Comparison of ENCODE assay signal across 7 mouse cellular contexts in the genomic region with DNA sequence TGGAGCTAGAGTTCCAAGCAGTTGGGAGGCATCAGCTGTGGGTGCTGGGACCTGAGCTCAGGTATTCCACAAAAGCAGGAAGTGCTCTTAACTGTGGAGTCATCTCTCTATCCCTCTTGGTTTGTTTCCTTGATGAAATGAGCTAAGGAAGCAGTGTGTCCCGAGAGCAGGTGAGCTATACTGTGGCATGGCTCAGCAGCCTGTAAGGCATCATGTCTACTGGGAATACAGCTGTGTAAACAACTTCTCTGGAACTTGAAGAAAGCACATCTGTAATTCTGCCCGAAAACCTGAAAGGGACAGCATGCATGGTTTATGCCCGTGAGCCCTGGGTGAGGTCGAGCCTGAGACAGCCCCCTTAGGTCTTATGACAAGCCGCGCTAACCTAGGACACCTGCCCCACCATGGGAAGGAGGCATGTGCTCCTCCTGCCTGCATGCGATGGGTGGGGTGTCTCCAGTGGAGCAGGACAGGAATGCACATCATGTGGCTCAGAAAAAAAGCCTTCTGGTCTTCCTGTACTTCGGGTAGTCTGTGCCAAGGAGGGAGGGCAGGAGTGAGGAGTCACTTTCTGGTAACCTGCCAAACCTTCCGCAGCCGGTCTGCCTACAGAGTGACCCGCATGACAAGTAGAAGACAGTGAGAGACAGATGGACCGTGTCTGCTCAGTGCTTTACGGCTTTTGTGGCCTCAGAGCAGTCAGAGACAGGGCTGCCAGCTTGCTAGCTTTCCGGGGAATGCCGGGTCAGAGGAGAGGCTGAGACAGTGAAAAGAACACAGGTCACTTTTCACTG. TPM values are rescaled to one million over a fixed set of nuclear protein-coding genes. Genes with fewer than 3 reads are reported as not detected.
DNase-seq lines count a peak whose midpoint lies in the region; ATAC-seq and TF ChIP-seq lines count a peak whose summit lies in the region.

No protein-coding gene starts in this region.

- H3K4me2 ChIP-seq in hindbrain, embryonic 13.5 days = peak overlapping the region; percentile 29
- peak overlapping the region; percentile 23; the same call in 1 of the 2 replicates for H3K4me2 ChIP-seq in midbrain, embryonic 16.5 days (ENCODE audit: low read length)

- no peak overlapping the region for H3K4me3 ChIP-seq in hindbrain, embryonic 13.5 days
- H3K4me3 ChIP-seq in midbrain, embryonic 16.5 days (ENCODE audit: low read depth, low read length) = no peak overlapping the region
- H3K4me3 ChIP-seq in thymus, adult 2 months (ENCODE audit: control insufficient read depth, insufficient read depth, low read length) = no peak overlapping the region

- peak overlapping the region; percentile 91 for H3K27ac ChIP-seq in hindbrain, embryonic 13.5 days
- peak overlapping the region; percentile 65 for H3K27ac ChIP-seq in midbrain, embryonic 16.5 days (ENCODE audit: low read length)
- no peak overlapping the region for H3K27ac ChIP-seq in thymus, adult 2 months (ENCODE audit: control insufficient read depth, insufficient read depth, low read length)

- H3K36me3 ChIP-seq in hindbrain, embryonic 13.5 days = peaks cover 12% of the 10 kb centered on the region
- no peaks in the 10 kb centered on the region for H3K36me3 ChIP-seq in midbrain, embryonic 16.5 days (ENCODE audit: control insufficient read depth, insufficient read depth, low read length)
- no peaks in the 10 kb centered on the region for H3K36me3 ChIP-seq in thymus, adult 2 months (ENCODE audit: control insufficient read depth, insufficient read depth, low read length)

- no peaks in the 10 kb centered on the region for H3K9me3 ChIP-seq in hindbrain, embryonic 13.5 days
- H3K9me3 ChIP-seq in midbrain, embryonic 16.5 days (replicated peaks; ENCODE audit: control insufficient read depth, low read length, poor library complexity, severe bottlenecking) = no peaks in the 10 kb centered on the region

- no peaks in the 10 kb centered on the region for H3K27me3 ChIP-seq in hindbrain, embryonic 13.5 days
- no peaks in the 10 kb centered on the region for H3K27me3 ChIP-seq in midbrain, embryonic 16.5 days (ENCODE audit: control insufficient read depth, insufficient read depth, low read depth, low read length)
- H3K27me3 ChIP-seq in thymus, adult 2 months (ENCODE audit: control insufficient read depth, insufficient read depth, low read length) = no peaks in the 10 kb centered on the region

- peak; percentile 88 for ATAC-seq in hindbrain, embryonic 13.5 days (ENCODE audit: low FRiP score)
- ATAC-seq in midbrain, embryonic 16.5 days = peak; percentile 82

- peak overlapping the region; percentile 56 for H3K9ac ChIP-seq in hindbrain, embryonic 13.5 days
- no peak overlapping the region for H3K9ac ChIP-seq in midbrain, embryonic 16.5 days (ENCODE audit: low read depth, low read length)

- peaks cover 77% of the 10 kb centered on the region for H3K4me1 ChIP-seq in hindbrain, embryonic 13.5 days (replicated peaks)
- H3K4me1 ChIP-seq in midbrain, embryonic 16.5 days (ENCODE audit: control insufficient read depth, insufficient read depth, low read length) = peaks cover 40% of the 10 kb centered on the region
- H3K4me1 ChIP-seq in thymus, adult 2 months (replicated peaks; ENCODE audit: control insufficient read depth, insufficient read depth, low read length) = peaks cover 10% of the 10 kb centered on the region

- no peak for TF ChIP-seq POLR2A in thymus, adult 2 months (IDR thresholded peaks at IDR 0.05; ENCODE audit: control insufficient read depth, extremely low read depth, insufficient read depth, low read length, poor library complexity)

- TF ChIP-seq CTCF in thymus, adult 2 months (IDR thresholded peaks at IDR 0.05; ENCODE audit: borderline replicate concordance, control insufficient read depth, extremely low read depth, insufficient read depth, low read length, poor library complexity) = no peak

- 15% methylated on average over 15 of the region's 15 CpGs for WGBS in hindbrain, embryonic 13.5 days
- WGBS in midbrain, embryonic 16.5 days = 25% methylated on average over 15 of the region's 15 CpGs
- 86% methylated on average over 15 of the region's 15 CpGs for WGBS in thymus, adult 2 months

- peak; percentile 91 for DNase-seq in adrenal gland, adult 2 months
- peak; percentile 97 for DNase-seq in cerebellum, adult 9-10 months
- DNase-seq in gastrocnemius, adult 18-20 months (ENCODE audit: low spot score) = peak; percentile 65
- DNase-seq in left cerebral cortex, adult 11 months (ENCODE audit: low spot score) = peak; percentile 71
- no peak for DNase-seq in thymus, adult 2 months

RNA-seq across cellular contexts. Expression of gene Afap1, which starts 14.7 kb away (rescaled TPM):
- 10 to 100 TPM; 21.0 to 21.9 TPM for total RNA-seq in adrenal gland, adult 2 months (2021)
- polyA plus RNA-seq in adrenal gland, adult 2 months (2012; rRNA removed) = 13.7 TPM in 2 replicates
- total RNA-seq in gastrocnemius, adult 18-20 months (2021) = 1 to 10 TPM; 5.8 to 7.8 TPM
- polyA plus RNA-seq in hindbrain, embryonic 13.5 days (2015; fragmentation: Nextera tagmentation; extraction: Ambion mirVana) = 82.8 and 86.5 TPM in 2 replicates
- polyA plus RNA-seq in midbrain, embryonic 16.5 days (2015; fragmentation: Nextera tagmentation; extraction: Ambion mirVana) = 61.2 and 65.6 TPM in 2 replicates
- polyA plus RNA-seq in thymus, adult 2 months (2012; rRNA removed) = 17.2 and 19.5 TPM in 2 replicates
